Mouse (Mus musculus) kidney, adult 8-10 months (tissue): ENCODE data around the gene Gm21319.
"Not testable (repeated sequence)": the region's sequence is repeated elsewhere in the genome, so short reads cannot be mapped to it uniquely, and the experiment has no call there.

Experiments used
- DNase-seq, 2 experiments: peaks; one replicate each; pipeline ENCODE4 v3.0.0; 2022

Gm21319 gene

DNA sequence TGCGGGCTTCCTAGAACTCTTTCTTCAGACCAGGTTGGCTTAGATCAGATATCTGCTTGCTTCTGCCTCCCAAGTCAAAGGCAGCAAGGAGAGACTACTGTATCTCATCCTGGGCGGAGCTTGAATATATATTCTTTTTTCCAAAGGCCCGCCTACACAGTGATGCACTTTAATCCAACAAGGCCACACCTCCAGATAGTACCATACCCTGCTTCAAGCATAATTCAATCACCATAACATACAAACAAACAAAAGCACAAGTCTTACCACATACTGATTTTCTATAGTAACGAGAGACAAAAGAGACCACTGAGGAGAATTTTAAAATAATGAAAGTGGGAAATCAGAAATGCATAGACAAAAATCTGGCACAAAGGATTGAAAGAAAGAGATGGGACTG is at the start of gene Gm21319:
TSS of gene Gm21319 (minus strand) at position 101 of the 400 bp plus-strand sequence.
- not testable (repeated sequence) for DNase-seq

DNA sequence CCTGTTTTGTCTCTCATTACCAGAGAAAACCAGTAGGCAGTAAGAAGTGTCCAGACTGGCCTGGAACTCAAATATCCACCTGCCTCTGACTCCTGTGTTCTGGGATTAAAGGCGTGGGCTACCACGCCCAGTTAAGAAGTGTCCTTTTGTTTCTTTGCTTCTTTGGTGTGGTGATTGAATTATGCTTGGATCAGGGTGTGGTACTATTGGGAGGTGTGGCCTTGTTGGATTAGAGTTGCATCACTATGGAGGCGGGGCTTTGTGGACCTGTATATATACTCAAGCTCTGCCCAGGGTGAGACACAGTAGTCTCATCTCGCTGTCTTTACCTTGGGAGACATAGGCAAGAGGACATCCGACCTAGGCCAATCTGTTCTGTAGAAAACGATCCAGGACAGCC is 40.7 kb upstream of the Gm21319 start, which contains the start of gene BB287469:
TSS of gene BB287469 (plus strand) at position 301 of the 400 bp plus-strand sequence.
- DNase-seq, result not testable (repeated sequence)

DNA sequence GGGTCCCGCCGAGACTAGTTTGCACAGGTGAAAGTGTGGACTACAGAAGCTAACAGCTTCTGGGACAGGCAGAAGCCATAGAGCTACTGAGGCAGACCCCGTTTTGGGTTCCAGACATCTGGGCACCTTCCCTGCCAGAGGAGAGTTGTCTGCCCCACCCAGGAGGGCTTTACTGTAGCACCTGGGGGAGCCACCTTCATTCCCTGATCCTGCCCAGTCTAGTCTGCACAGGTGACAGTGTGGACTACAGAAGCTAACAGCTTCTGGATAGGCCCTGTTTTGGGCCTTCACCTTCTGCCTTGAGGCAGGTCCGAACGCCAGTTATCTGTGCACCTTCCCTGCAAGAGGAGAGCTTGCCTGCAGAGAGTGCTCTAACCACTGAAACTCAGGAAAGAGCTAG is 22.4 kb upstream of the Gm21319 start:
- DNase-seq, result not testable (repeated sequence)

DNA sequence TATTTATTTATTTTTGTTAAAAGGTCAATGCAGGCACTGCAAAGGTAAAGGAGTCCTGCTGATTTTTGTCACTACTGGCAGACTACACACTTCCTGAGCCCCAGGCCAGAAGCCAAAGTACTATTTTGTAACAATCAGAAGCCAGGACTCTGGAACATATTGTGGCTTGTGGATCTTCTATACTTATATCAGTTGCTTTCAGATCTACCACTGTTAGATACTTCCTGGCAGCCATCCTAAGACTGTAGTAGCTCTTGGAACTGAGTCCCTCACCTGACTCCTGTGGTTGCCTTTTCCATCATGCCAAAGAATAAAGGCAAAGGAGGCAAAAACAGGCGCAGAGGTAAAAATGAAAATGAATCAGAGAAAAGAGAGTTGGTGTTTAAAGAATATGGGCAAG is 19.7 kb upstream of the Gm21319 start, which contains the start of gene Gm21936:
TSS of gene Gm21936 (plus strand) at position 301 of the 400 bp plus-strand sequence.
- DNase-seq, result not testable (repeated sequence)
